Mouse (Mus musculus): ENCODE measurements around the gene Use1. TPM values are rescaled to one million over a fixed set of nuclear protein-coding genes. Genes with fewer than 3 reads are reported as not detected.

Use1 gene
- polyA plus RNA-seq, 1 experiment from 2014 or later = 76.7 TPM

DNA sequence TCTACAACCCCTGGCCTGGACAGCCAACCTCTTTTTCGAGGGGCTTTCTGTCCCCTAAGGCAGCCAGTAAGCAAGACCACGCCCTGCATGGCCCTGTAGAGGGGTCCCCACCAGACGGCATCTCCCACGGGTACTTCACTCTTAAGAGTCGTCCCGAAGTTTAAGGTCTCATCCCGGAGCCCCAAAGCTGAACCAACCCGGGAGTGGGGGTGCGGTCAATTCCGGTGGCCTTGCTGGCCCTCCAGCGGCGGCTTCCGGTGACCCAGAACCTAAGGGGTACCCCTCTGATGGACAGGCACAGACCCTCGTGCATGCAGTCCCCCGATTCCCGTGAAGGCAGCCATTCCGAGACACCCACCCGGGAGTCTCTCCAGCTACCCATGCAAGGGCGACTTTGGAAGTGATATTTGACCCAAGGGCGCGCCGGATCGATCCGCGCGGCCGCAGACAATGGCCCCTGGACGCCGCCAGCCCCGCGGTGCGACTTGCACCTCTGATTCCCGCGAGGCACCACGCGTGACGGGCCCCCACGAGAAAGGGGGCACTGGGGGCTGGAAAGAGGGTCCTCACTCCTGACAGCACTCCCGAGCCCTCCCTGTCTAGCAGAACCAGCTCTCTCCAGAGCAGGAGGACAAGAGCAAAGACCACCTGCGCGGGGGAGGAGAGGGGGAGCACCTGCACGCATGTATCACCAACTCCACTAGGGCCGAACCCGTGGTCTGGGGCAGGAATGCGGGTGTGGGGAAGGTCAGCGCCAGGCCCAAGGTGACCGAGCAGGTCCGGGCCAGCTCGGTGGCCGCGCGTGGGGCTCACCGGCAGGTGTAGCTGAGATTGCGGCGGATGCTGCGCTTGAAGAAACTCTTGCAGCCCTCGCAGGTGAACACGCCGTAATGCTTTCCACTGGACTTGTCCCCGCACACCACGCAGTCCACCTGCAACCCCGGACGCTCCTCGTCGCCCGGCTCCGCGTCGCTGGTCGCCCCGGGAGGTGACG is 13.8 kb downstream of the Use1 start:
- no peak for ATAC-seq (ENCODE audit: low FRiP score)
- peak overlapping the region; percentile 80 for H3K9ac ChIP-seq
- H3K36me3 ChIP-seq (replicated peaks) = peaks cover 6% of the 10 kb centered on the region
- H3K4me2 ChIP-seq = peak overlapping the region; percentile 98
- WGBS = 1% methylated on average over 72 of the region's 72 CpGs
- H3K27me3 ChIP-seq = peaks cover 35% of the 10 kb centered on the region
- H3K27ac ChIP-seq = 0 out of 2 replicates have a peak overlapping the region, but pooled peaks have one; percentile 89
- H3K4me1 ChIP-seq = peaks cover 68% of the 10 kb centered on the region
- no peaks in the 10 kb centered on the region for H3K9me3 ChIP-seq
- peak overlapping the region; percentile 75 for H3K4me3 ChIP-seq (replicated peaks)

DNA sequence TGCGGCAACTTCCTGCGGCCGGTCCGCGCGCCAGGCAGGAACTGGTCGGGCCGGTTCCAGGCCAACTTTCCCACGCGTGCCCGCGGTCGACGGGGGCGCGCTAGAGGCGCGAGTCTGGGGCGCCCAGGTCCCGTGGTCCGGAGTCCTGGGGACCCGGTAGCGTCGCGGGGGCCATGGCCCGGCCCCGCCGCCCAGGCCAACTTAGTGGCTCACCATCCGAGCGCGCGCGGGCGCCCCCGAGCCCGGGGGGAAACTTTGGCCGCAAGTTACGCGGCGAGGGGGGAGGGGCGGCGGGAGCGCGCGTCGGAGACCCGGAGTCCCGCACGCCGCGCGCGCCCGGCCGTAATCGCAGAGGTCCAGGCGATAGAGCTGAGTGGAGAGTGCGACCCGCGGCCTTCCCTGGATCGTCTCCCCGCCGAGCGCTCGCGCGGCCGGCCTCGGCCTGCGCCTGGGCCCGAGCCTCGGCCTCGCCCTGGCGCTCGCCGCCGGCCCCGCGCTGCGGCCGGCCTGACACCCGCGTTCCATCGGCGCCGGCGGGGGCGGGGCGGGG is 14.8 kb downstream of the Use1 start, which contains the start of gene Nr2f6:
Nr2f6 (minus strand) TSS at position 540 of the 550 bp plus-strand sequence.
- peak within 1 kb of the TSS; percentile 89 for H3K27ac ChIP-seq
- ATAC-seq (ENCODE audit: low FRiP score) = peak; percentile 30
- H3K4me2 ChIP-seq = peak within 1 kb of the TSS; percentile 98
- H3K4me1 ChIP-seq = peaks cover 58% of the 10 kb centered on the region
- H3K9me3 ChIP-seq = no peaks in the 10 kb centered on the region
- WGBS = under 1% methylated on average over 58 of the region's 89 CpGs
- peaks cover 6% of the 10 kb centered on the region for H3K36me3 ChIP-seq (replicated peaks)
- H3K9ac ChIP-seq = peak within 1 kb of the TSS; percentile 80
- peak within 1 kb of the TSS; percentile 75 for H3K4me3 ChIP-seq (replicated peaks)
- peaks cover 32% of the 10 kb centered on the region for H3K27me3 ChIP-seq

DNA sequence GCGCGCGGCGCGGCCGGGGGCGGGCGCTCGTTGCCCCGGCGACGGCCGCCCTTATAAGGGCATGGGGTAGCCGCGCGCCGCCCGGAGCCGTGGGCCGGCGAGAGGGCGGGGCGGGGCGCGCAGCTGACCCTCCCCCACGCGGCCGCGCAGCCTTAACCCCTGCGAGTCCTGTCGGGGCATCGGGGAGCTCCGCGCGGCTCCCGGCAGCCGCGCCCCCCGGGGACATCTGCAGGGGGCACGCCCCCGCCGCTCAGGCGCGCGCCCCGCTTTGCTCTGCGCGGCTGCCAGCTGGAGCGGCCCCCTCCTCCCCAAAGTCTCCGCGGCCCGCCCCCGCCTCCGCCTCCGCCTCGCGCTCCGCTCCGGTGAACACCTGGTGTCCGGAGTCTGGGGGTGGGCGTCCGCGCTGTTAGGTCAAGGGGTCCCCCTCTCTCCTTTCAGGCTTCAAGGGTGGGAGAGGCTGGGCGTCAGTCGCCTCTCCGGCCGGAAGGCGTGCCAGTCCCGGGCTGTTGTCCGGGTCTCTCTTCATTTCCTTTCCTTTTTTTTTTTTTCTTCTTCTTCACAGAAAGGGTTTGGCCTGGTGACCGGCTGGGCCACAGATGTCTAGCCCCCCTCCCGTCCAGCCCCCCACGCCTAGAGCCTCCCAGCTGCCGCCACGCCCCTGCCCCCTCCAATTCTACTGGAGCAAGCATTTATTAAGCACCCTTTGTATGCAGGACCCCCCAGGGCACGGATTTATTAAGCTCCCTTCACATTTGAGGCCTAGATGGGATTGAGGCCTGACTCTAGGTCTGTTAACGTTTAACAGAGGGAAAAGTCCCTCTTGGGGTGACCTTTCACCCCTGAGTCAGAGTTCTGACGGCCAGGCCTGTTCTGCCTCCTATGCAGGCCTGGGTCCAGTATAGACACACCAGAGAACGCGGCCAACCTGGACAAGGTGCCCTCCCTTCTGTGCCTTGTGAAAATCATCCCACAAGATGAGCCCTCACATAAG is 15.6 kb downstream of the Use1 start:
- peaks cover 24% of the 10 kb centered on the region for H3K27me3 ChIP-seq
- peaks cover 52% of the 10 kb centered on the region for H3K4me1 ChIP-seq
- ATAC-seq (ENCODE audit: low FRiP score) = peak; percentile 85
- peak overlapping the region; percentile 75 for H3K4me3 ChIP-seq (replicated peaks)
- peak overlapping the region; percentile 80 for H3K9ac ChIP-seq
- no peaks in the 10 kb centered on the region for H3K9me3 ChIP-seq
- peak overlapping the region; percentile 89 for H3K27ac ChIP-seq
- peak overlapping the region; percentile 98 for H3K4me2 ChIP-seq
- H3K36me3 ChIP-seq (replicated peaks) = peaks cover 6% of the 10 kb centered on the region
- 2% methylated on average over 46 of the region's 80 CpGs for WGBS

DNA sequence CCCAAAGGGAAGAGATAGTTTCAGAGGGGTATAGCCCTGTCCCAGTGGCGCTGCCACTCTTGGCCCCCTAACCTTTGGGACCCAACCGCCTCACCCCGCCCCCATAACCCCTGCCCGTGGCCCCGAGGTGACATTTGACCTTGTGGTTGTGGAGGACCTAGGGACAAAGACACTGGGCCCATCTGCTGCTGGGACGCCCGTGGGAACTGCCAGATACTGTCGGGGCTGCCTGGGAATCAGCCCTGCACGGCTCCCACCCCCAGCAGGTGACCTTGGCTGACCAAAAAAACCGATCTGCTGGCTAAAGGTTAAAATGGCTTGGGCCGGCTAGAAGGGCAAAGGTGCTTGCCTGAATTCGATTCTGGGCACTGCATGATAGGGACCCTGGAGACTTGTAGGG is 16.7 kb downstream of the Use1 start:
- no peak overlapping the region for H3K9ac ChIP-seq

DNA sequence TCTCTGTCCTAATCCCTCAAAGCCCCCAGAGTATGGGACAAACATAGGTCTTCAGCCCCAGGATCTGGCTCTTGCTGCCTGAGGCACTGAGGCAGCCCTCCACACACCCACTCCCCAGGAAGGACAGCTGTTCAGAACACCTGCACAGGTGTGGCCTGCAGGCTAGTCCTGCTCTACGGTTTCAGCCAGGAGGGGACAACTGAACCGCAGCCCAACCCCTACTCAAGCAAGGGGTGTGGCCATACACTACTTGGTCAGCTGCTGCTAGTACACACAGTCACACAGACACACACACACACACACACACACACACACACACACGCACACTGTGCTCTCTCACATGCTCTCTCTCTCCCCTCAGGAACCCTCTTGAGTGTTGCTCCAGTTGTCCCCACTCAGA is 17.2 kb downstream of the Use1 start:
- no peak overlapping the region for H3K4me2 ChIP-seq
- 62% methylated on average over 3 of the region's 3 CpGs for WGBS
- peaks cover 15% of the 10 kb centered on the region for H3K27me3 ChIP-seq
- H3K36me3 ChIP-seq (replicated peaks) = no peaks in the 10 kb centered on the region
- H3K9me3 ChIP-seq = no peaks in the 10 kb centered on the region
- ATAC-seq (ENCODE audit: low FRiP score) = no peak
- no peak overlapping the region for H3K9ac ChIP-seq
- peaks cover 44% of the 10 kb centered on the region for H3K4me1 ChIP-seq
- H3K4me3 ChIP-seq (replicated peaks) = no peak overlapping the region
- H3K27ac ChIP-seq = no peak overlapping the region

More for the DNA sequence above, 16.7 kb downstream of the Use1 start:
- Histone ChIP-seq H3K27ac (peak overlapping the region; percentile 89; the same call in 1 of the 2 replicates), H3K4me2 (no peak overlapping the region), H3K4me1 (peaks cover 48% of the 10 kb centered on the region), H3K9me3 (no peaks in the 10 kb centered on the region), H3K36me3 (replicated peaks) (no peaks in the 10 kb centered on the region), H3K27me3 (peaks cover 15% of the 10 kb centered on the region), H3K4me3 (replicated peaks) (no peak overlapping the region)
- WGBS = 14% methylated on average over 12 of the region's 12 CpGs
- ATAC-seq (ENCODE audit: low FRiP score) = no peak

DNA sequence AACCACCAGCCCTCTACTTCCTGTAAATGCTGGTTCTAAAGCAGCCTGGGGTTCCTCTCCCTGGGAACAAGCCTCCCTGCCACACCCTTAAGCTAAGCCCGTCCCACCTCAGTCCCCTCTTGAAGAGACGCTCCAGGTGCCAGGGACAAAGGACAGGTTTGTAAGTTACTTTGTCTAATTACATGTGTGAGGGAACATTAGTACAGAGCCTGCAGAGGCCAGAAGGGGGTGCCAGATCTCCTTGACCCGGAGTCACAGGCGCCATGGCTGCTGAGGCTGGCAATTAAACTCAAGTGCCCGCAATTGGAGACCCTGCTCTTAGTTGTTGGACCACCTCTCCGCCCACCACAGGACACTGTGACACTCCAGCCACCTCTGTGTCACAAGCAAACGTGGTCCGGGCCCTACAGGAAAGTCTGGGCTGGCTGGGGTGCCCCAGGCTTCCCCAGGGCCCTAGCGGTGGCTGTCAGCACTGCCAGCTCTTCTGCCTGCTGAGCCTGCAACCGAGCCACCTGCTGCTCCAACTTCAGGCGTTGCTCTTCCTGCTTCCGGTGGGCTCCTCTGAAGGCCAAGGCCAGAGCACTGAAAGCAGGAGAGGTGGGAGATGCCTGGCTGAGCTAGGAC is 18.7 kb downstream of the Use1 start:
- peaks cover 6% of the 10 kb centered on the region; the same call in 1 of the 2 replicates for H3K27me3 ChIP-seq
- no peak overlapping the region for H3K9ac ChIP-seq
- no peak overlapping the region for H3K27ac ChIP-seq
- no peak overlapping the region for H3K4me2 ChIP-seq
- ATAC-seq (ENCODE audit: low FRiP score) = no peak
- H3K4me3 ChIP-seq (replicated peaks) = no peak overlapping the region
- no peaks in the 10 kb centered on the region for H3K9me3 ChIP-seq
- H3K36me3 ChIP-seq (replicated peaks) = no peaks in the 10 kb centered on the region
- H3K4me1 ChIP-seq = peaks cover 29% of the 10 kb centered on the region
- 74% methylated on average over 12 of the region's 12 CpGs for WGBS

DNA sequence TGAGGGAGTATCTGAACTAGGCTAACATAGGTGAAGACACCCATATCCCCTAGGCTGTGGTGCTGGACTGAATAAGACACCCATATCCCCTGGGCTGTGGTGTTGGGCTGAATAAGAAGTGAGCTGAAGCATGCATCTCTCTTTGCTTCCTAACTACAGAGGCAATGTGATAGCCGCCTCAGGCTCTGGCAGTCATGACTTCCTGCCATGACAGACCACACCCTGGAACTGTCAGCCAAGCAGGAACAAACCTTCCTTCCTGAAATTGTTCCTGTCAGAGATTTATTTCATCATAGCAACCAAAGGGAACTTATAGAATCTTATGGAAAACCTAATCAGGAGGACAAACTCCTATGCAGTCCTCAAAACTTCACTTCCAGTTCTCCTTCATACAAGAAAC is 21.6 kb downstream of the Use1 start:
- no peak overlapping the region for H3K9ac ChIP-seq
- 94% methylated on average over 1 of the region's 1 CpGs for WGBS
- no peak overlapping the region for H3K4me2 ChIP-seq
- H3K27me3 ChIP-seq = no peaks in the 10 kb centered on the region
- no peak overlapping the region for H3K27ac ChIP-seq
- H3K4me1 ChIP-seq = peaks cover 5% of the 10 kb centered on the region
- no peak overlapping the region for H3K4me3 ChIP-seq (replicated peaks)
- H3K9me3 ChIP-seq = no peaks in the 10 kb centered on the region
- H3K36me3 ChIP-seq (replicated peaks) = no peaks in the 10 kb centered on the region
- ATAC-seq (ENCODE audit: low FRiP score) = no peak

DNA sequence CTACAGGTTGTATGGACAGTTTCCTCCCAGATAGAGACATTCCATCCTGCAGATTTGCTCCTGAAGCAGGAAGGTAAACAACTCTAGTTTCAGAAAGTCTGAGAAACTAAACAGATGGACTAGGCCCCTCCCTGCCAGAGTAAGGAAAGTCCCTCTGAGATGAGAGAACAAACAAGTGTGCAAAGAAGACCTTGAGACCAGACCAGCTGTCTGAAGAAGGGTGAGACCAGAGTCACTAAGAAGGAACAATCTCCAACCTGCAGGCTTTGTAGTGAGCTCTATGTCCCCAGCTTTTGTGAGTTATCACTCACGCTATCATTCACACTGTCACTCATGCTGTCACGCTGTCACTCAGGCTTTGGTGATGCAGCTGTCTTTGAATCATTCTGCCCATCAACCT is 25.0 kb downstream of the Use1 start:
- H3K36me3 ChIP-seq (replicated peaks) = no peaks in the 10 kb centered on the region
- H3K27me3 ChIP-seq = peaks cover 8% of the 10 kb centered on the region; the same call in 1 of the 2 replicates
- no peak for ATAC-seq (ENCODE audit: low FRiP score)
- no peak overlapping the region for H3K4me2 ChIP-seq
- peaks cover 5% of the 10 kb centered on the region for H3K4me1 ChIP-seq
- H3K9me3 ChIP-seq = no peaks in the 10 kb centered on the region
- no peak overlapping the region for H3K4me3 ChIP-seq (replicated peaks)
- 98% methylated on average over 2 of the region's 2 CpGs for WGBS
- no peak overlapping the region for H3K9ac ChIP-seq
- H3K27ac ChIP-seq = no peak overlapping the region

DNA sequence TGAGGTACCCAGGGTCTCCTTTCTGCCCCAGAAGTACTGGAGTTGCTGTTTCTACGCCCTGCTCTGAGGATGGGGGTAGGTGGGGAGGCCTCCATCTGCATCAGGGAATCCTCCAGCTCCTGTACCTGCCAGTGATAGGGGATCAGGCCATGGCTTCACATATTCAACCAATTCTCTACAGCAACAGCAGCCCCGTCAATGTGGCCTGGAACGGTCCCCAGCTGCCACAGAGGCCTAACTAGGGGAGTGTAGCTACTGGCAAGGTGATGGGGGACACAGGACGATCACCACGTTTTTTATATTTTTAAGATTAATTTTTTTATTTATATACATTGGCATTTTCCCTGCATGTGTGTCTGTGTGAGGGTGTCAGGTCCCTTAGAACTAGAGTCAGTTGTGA is 25.7 kb downstream of the Use1 start:
- no peaks in the 10 kb centered on the region for H3K36me3 ChIP-seq (replicated peaks)
- no peak overlapping the region for H3K9ac ChIP-seq
- peaks cover 8% of the 10 kb centered on the region; the same call in 1 of the 2 replicates for H3K27me3 ChIP-seq
- WGBS = 70% methylated on average over 5 of the region's 5 CpGs
- no peak overlapping the region for H3K4me2 ChIP-seq
- no peak overlapping the region for H3K27ac ChIP-seq
- peaks cover 9% of the 10 kb centered on the region for H3K4me1 ChIP-seq
- no peaks in the 10 kb centered on the region for H3K9me3 ChIP-seq
- ATAC-seq (ENCODE audit: low FRiP score) = no peak
- no peak overlapping the region for H3K4me3 ChIP-seq (replicated peaks)

DNA sequence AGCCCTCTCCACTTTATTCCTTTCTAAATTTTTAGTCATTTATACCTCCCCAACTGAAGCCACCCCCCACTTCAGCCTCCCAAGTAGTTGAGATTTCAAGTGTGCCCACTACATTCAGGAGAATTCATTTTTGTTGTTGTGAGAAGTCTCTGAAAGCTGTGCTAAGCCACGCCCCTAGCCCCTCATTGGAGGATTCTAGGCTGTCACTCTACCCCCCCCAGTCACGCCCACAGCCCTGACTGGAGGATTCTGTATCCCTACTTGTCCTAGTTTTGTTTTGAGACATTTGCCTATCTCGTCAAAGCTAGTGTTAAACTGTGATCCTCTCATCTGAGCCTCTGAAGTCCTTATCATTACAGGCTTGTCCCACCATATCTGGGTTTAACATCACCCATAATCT is 26.2 kb downstream of the Use1 start:
- H3K27ac ChIP-seq = no peak overlapping the region
- no peak overlapping the region for H3K4me3 ChIP-seq (replicated peaks)
- WGBS = 10% methylated on average over 3 of the region's 3 CpGs
- peaks cover 8% of the 10 kb centered on the region; the same call in 1 of the 2 replicates for H3K27me3 ChIP-seq
- peak overlapping the region; percentile 30 for H3K4me2 ChIP-seq
- no peak for ATAC-seq (ENCODE audit: low FRiP score)
- H3K9me3 ChIP-seq = no peaks in the 10 kb centered on the region
- H3K36me3 ChIP-seq (replicated peaks) = no peaks in the 10 kb centered on the region
- peaks cover 14% of the 10 kb centered on the region for H3K4me1 ChIP-seq
- no peak overlapping the region for H3K9ac ChIP-seq

DNA sequence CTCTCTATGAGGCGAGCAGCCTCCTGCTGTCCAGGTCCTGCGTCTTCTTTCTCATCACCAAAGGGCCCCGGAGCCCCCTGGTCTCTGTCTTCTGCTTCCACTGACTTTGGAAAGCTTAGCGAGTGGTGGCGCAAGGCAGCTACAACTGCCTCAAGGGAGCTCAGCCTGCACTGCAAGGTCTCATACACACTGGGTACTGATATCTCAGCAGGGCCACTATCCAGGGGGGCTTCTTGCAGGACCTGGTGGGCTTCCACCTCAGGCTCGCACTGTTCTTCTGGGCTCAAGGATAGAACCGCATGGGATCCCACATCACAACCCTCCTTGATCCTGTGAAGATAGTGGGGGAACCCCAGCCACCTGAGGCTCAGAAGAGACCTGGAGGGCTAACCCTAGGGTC is 27.8 kb downstream of the Use1 start:
- Histone ChIP-seq H3K4me2 (no peak overlapping the region), H3K27ac (no peak overlapping the region), H3K4me3 (replicated peaks) (no peak overlapping the region), H3K36me3 (replicated peaks) (peaks cover 12% of the 10 kb centered on the region), H3K4me1 (peaks cover 14% of the 10 kb centered on the region), H3K27me3 (peaks cover 8% of the 10 kb centered on the region; the same call in 1 of the 2 replicates), H3K9me3 (no peaks in the 10 kb centered on the region), H3K9ac (no peak overlapping the region)
- no peak for ATAC-seq (ENCODE audit: low FRiP score)
- 85% methylated on average over 7 of the region's 7 CpGs for WGBS
